Mouse (Mus musculus) embryonic facial prominence, embryonic 12.5 days (tissue): Measurements from ENCODE around the gene A630001G21Rik. TPM values are rescaled to one million over a fixed set of nuclear protein-coding genes. Genes with fewer than 3 reads are reported as not detected.
A peak's percentile ranks its signal among the peaks of the same experiment; 100 is the strongest.

Experiments used
- ATAC-seq: fragments of 200-750 bp; cut with Nextera tagmentation; 2 replicates; pipeline ENCODE4 v1.8.0; 2017; ENCODE audit not compliant: insufficient number of reproducible peaks, insufficient read depth, low FRiP score, low TSS enrichment
- H3K27ac ChIP-seq: fragments of 300-500 bp; sonication (generic); 2 replicates; pipeline ENCODE4 v1.5.1; 2016; ENCODE audit warnings: mild to moderate bottlenecking
- H3K27me3 ChIP-seq: fragments of 300-500 bp; sonication (generic); 2 replicates; pipeline ENCODE4 v1.6.1; 2016; ENCODE audit warnings: mild to moderate bottlenecking, moderate library complexity
- H3K36me3 ChIP-seq: fragments of 300-500 bp; sonication (generic); 2 replicates; pipeline ENCODE4 v1.6.1; 2016; ENCODE audit warnings: mild to moderate bottlenecking
- H3K4me1 ChIP-seq: fragments of 300-500 bp; sonication (generic); 2 replicates; pipeline ENCODE4 v1.6.1; 2016
- H3K4me2 ChIP-seq: fragments of 300-500 bp; sonication (generic); replicated peaks from 2 replicates; pipeline ENCODE4 v1.6.1; 2016; ENCODE audit warnings: mild to moderate bottlenecking, moderate library complexity
- H3K4me3 ChIP-seq: fragments of 300-500 bp; sonication (generic); 2 replicates; pipeline ENCODE4 v1.5.1; 2016; ENCODE audit warnings: mild to moderate bottlenecking
- H3K9ac ChIP-seq: fragments of 300-500 bp; sonication (generic); 2 replicates; pipeline ENCODE4 v1.6.1; 2016; ENCODE audit warnings: mild to moderate bottlenecking, moderate library complexity
- H3K9me3 ChIP-seq: fragments of 300-500 bp; sonication (generic); 2 replicates; pipeline ENCODE4 v1.6.1; 2016; ENCODE audit warnings: mild to moderate bottlenecking, moderate library complexity
- WGBS: fragments of 180-500 bp; shearing (Covaris S2); methylation state at CpG from one replicate; pipeline ENCODE4 v1.1.7; 2016; 5-methylcytosine and 5-hydroxymethylcytosine counted together
- polyA plus RNA-seq: library from polyadenylated mRNA; unstranded; fragments of >200 nt; fragmentation: Nextera tagmentation; extraction: Ambion mirVana; gene quantifications from 2 replicates; pipeline ENCODE4 v1.2.1, GENCODE M21; 2016

Gene A630001G21Rik
- polyA plus RNA-seq, 1 experiment from 2014 or later, result 1.7 TPM

GRCm38 (mm10) chr1:85746511-85746910 lies 31.9 kb downstream of the A630001G21Rik start:
- Histone ChIP-seq H3K36me3 (no peaks in the 10 kb centered on the region), H3K9me3 (no peaks in the 10 kb centered on the region), H3K27ac (no peak overlapping the region), H3K9ac (no peak overlapping the region), H3K4me1 (peaks cover 4% of the 10 kb centered on the region; the same call in 1 of the 2 replicates), H3K4me3 (no peak overlapping the region), H3K4me2 (no peak overlapping the region), H3K27me3 (no peaks in the 10 kb centered on the region)
- 81% methylated on average over 5 of the region's 5 CpGs for WGBS
- ATAC-seq, result no peak

GRCm38 (mm10) chr1:85744539-85744938 lies 33.9 kb downstream of the A630001G21Rik start:
- ATAC-seq, result no peak
- H3K27me3 ChIP-seq, result no peaks in the 10 kb centered on the region
- WGBS, result 83% methylated on average over 3 of the region's 3 CpGs

GRCm38 (mm10) chr1:85742916-85743505 lies 35.4 kb downstream of the A630001G21Rik start:
- Histone ChIP-seq H3K4me1 (no peaks in the 10 kb centered on the region), H3K4me3 (no peak overlapping the region), H3K9ac (no peak overlapping the region), H3K27me3 (no peaks in the 10 kb centered on the region), H3K36me3 (no peaks in the 10 kb centered on the region), H3K9me3 (no peaks in the 10 kb centered on the region), H3K27ac (peak overlapping the region; percentile 69; the same call in 1 of the 2 replicates), H3K4me2 (no peak overlapping the region)
- ATAC-seq, result peak; percentile 84; the same call in 1 of the 2 replicates
- 3% methylated on average over 2 of the region's 2 CpGs for WGBS

More at GRCm38 (mm10) chr1:85744539-85744938, 33.9 kb downstream of the A630001G21Rik start:
- Histone ChIP-seq H3K9me3 (no peaks in the 10 kb centered on the region), H3K27ac (no peak overlapping the region), H3K9ac (no peak overlapping the region), H3K36me3 (no peaks in the 10 kb centered on the region), H3K4me2 (no peak overlapping the region), H3K4me3 (no peak overlapping the region), H3K4me1 (no peaks in the 10 kb centered on the region)

GRCm38 (mm10) chr1:85742333-85742732 lies 36.1 kb downstream of the A630001G21Rik start:
- Histone ChIP-seq H3K4me1 (no peaks in the 10 kb centered on the region), H3K9me3 (no peaks in the 10 kb centered on the region), H3K4me3 (no peak overlapping the region), H3K27ac (no peak overlapping the region), H3K4me2 (no peak overlapping the region), H3K27me3 (no peaks in the 10 kb centered on the region), H3K36me3 (no peaks in the 10 kb centered on the region), H3K9ac (no peak overlapping the region)
- 49% methylated on average over 5 of the region's 5 CpGs for WGBS
- no peak for ATAC-seq

- H3K27me3 ChIP-seq, result no peaks in the 10 kb centered on the region
- WGBS, result 73% methylated on average over 6 of the region's 6 CpGs
- no peaks in the 10 kb centered on the region for H3K36me3 ChIP-seq
- H3K4me1 ChIP-seq, result no peaks in the 10 kb centered on the region
- no peak overlapping the region for H3K4me3 ChIP-seq
- no peak for ATAC-seq
- no peak overlapping the region for H3K4me2 ChIP-seq
- no peak overlapping the region for H3K27ac ChIP-seq
- H3K9me3 ChIP-seq, result no peaks in the 10 kb centered on the region
- H3K9ac ChIP-seq, result no peak overlapping the region
Observed at GRCm38 (mm10) chr1:85740923-85741322, 37.5 kb downstream of the A630001G21Rik start.

GRCm38 (mm10) chr1:85739819-85740218 lies 38.6 kb downstream of the A630001G21Rik start:
- H3K4me2 ChIP-seq, result no peak overlapping the region
- ATAC-seq, result no peak
- no peak overlapping the region for H3K4me3 ChIP-seq

GRCm38 (mm10) chr1:85739000-85739399 lies 39.4 kb downstream of the A630001G21Rik start:
- Histone ChIP-seq H3K27me3 (no peaks in the 10 kb centered on the region), H3K9me3 (no peaks in the 10 kb centered on the region), H3K4me1 (no peaks in the 10 kb centered on the region), H3K4me2 (no peak overlapping the region), H3K9ac (no peak overlapping the region), H3K36me3 (no peaks in the 10 kb centered on the region), H3K4me3 (no peak overlapping the region), H3K27ac (no peak overlapping the region)
- 93% methylated on average over 4 of the region's 4 CpGs for WGBS
- no peak for ATAC-seq

More at GRCm38 (mm10) chr1:85739819-85740218, 38.6 kb downstream of the A630001G21Rik start:
- no peaks in the 10 kb centered on the region for H3K36me3 ChIP-seq
- no peaks in the 10 kb centered on the region for H3K4me1 ChIP-seq
- no peak overlapping the region for H3K27ac ChIP-seq
- H3K9me3 ChIP-seq, result no peaks in the 10 kb centered on the region
- no peak overlapping the region for H3K9ac ChIP-seq
- no peaks in the 10 kb centered on the region for H3K27me3 ChIP-seq

GRCm38 (mm10) chr1:85736355-85737184 lies 41.9 kb downstream of the A630001G21Rik start:
- Histone ChIP-seq H3K4me1 (peaks cover 2% of the 10 kb centered on the region; the same call in 1 of the 2 replicates), H3K27ac (no peak overlapping the region), H3K9me3 (no peaks in the 10 kb centered on the region), H3K4me3 (peak overlapping the region; percentile 25; the same call in 1 of the 2 replicates), H3K27me3 (no peaks in the 10 kb centered on the region), H3K9ac (peak overlapping the region; percentile 40; the same call in 1 of the 2 replicates), H3K4me2 (peak overlapping the region; percentile 47), H3K36me3 (no peaks in the 10 kb centered on the region)
- ATAC-seq, result peak; percentile 72; the same call in 1 of the 2 replicates
- 40% methylated on average over 18 of the region's 18 CpGs for WGBS

- no peak overlapping the region; the same call in 1 of the 2 replicates for H3K4me3 ChIP-seq
- no peak for ATAC-seq
- peaks cover 4% of the 10 kb centered on the region; the same call in 1 of the 2 replicates for H3K4me1 ChIP-seq
- WGBS, result 72% methylated on average over 13 of the region's 13 CpGs
- no peak overlapping the region for H3K27ac ChIP-seq
- no peaks in the 10 kb centered on the region for H3K9me3 ChIP-seq
- no peak overlapping the region for H3K9ac ChIP-seq
- H3K4me2 ChIP-seq, result no peak overlapping the region
- no peaks in the 10 kb centered on the region for H3K27me3 ChIP-seq
- H3K36me3 ChIP-seq, result no peaks in the 10 kb centered on the region
Observed at GRCm38 (mm10) chr1:85735463-85736123, 42.9 kb downstream of the A630001G21Rik start.

- no peaks in the 10 kb centered on the region for H3K27me3 ChIP-seq
- H3K36me3 ChIP-seq, result no peaks in the 10 kb centered on the region
- H3K27ac ChIP-seq, result no peak overlapping the region
- 44% methylated on average over 1 of the region's 1 CpGs for WGBS
- no peak overlapping the region for H3K4me2 ChIP-seq
- H3K9me3 ChIP-seq, result no peaks in the 10 kb centered on the region
- H3K4me3 ChIP-seq, result no peak overlapping the region
- no peak overlapping the region for H3K9ac ChIP-seq
- no peak for ATAC-seq
- H3K4me1 ChIP-seq, result peaks cover 4% of the 10 kb centered on the region; the same call in 1 of the 2 replicates
Observed at GRCm38 (mm10) chr1:85734511-85734910, 43.9 kb downstream of the A630001G21Rik start.

GRCm38 (mm10) chr1:85732581-85732980 lies 45.9 kb downstream of the A630001G21Rik start:
- Histone ChIP-seq H3K4me1 (peaks cover 4% of the 10 kb centered on the region; the same call in 1 of the 2 replicates), H3K27me3 (no peaks in the 10 kb centered on the region), H3K4me3 (no peak overlapping the region), H3K4me2 (no peak overlapping the region), H3K27ac (no peak overlapping the region), H3K9me3 (no peaks in the 10 kb centered on the region), H3K36me3 (no peaks in the 10 kb centered on the region), H3K9ac (no peak overlapping the region)
- 85% methylated on average over 3 of the region's 3 CpGs for WGBS
- ATAC-seq, result no peak
